Mouse (Mus musculus) left cerebral cortex, adult 11 months (tissue): ENCODE results near the gene Acads.
A peak's percentile ranks its signal among the peaks of the same experiment; 100 is the strongest.
"Not testable (repeated sequence)": the region's sequence is repeated elsewhere in the genome, so short reads cannot be mapped to it uniquely, and the experiment has no call there.

Experiments used
- DNase-seq: peaks from one replicate; pipeline ENCODE4 v3.0.0; 2022; ENCODE audit warnings: low spot score

Gene Acads

GRCm38 (mm10) chr5:115125211-115125871, 6.2 kb upstream of the Acads start:
- peak; percentile 79 for DNase-seq

DNA sequence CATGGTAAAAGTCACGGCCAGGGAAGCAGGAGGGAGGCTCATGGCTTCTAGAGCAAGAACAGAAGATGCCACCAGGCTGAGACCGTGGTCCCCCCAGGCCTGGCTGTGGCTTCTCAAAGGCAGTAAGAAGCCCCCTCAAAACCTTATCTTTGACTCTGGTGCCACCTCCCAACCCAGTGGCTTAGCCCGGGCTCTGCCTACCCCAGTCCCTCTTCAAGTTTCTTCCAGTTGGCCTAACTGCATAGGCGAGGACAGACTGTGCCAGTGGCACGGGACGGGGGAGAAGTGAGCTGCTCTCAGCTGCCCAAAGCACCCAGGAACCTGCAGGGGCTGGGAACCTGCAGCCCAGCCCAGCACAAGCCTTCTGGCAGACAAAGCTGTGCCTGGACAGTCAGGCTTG, 5.5 kb upstream of the Acads start:
- no peak for DNase-seq

- DNase-seq, result no peak
These were observed 1.8 kb upstream of the Acads start for GRCm38 (mm10) chr5:115120978-115121377.

DNA sequence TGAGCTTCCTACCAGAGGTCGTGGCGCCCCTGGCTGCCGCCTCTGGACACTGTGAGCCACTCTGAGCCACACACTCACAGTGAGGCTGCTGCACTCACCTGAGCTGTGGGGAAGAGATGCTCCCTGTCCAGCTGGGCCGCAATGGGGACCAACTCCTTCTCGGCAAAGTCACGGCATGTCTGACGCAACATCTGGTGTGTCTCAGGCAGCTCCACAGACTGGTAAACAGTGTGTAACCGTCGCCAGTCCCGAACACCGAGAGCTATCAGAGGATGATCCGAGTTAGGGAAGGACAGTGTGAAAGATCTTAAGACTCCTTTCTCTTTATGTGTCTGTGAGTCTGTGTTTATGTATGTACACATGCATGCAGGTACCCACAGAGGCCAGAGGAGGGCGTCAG, 1.7 kb downstream of the Acads start:
- DNase-seq, result no peak

GRCm38 (mm10) chr5:115116426-115116825, 2.7 kb downstream of the Acads start:
- DNase-seq, result no peak

DNA sequence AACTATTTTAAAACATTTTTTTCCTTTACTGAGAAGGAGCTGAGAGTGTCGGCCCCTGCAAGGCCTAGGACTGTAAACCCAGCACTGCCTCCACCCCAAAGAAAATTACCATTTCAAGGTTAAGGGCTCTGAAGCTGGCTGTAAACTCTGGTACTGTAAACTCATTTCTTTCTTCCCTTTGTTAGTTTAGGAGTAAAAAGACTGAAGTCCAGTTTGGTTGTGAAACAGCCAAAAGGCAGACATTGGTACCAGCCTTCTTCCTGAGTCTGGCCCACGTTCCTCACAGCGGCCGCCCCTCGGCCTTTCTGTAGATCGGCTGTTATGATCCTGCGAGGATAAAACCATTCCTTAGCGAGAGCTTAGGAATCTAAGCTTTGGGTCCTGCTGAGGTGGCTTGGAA, 4.6 kb downstream of the Acads start:
- DNase-seq, result no peak

- DNase-seq, result no peak
These were observed 5.9 kb downstream of the Acads start for GRCm38 (mm10) chr5:115113244-115113643.

- DNase-seq, result no peak
These were observed 8.0 kb downstream of the Acads start for GRCm38 (mm10) chr5:115111156-115111555.

- not testable (repeated sequence) for DNase-seq
These were observed 15.9 kb downstream of the Acads start for GRCm38 (mm10) chr5:115103253-115103652.

GRCm38 (mm10) chr5:115102231-115102630, 16.9 kb downstream of the Acads start:
- no peak for DNase-seq

DNA sequence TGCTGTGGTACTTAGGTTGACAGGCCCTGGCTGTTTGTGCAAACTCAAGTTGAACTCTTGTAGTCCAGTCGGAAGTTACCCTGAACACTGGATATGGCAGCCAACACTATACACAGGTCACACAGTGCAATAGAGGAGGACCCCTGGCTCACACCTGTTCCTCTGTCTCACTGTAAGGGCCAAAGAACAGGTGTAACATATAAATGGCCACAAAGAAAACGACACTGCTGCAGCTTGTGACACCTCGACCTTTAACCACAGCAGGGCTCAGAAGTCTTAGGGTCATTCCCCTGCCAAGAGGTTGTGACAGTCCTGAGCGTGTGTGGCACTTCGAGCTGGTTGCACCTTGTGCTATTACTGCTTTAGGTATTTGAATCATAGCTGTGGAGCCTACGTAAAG, 18.7 kb downstream of the Acads start:
- no peak for DNase-seq

- no peak for DNase-seq
These were observed 19.2 kb downstream of the Acads start for GRCm38 (mm10) chr5:115099991-115100390.

- no peak for DNase-seq
These were observed 19.6 kb downstream of the Acads start for GRCm38 (mm10) chr5:115099530-115099929.

- DNase-seq, result no peak
These were observed 21.0 kb downstream of the Acads start, which contains the start of gene Gm10401 for GRCm38 (mm10) chr5:115098195-115098594. TSS of gene Gm10401 (minus strand) at chr5:115098295.

GRCm38 (mm10) chr5:115091776-115092175, 27.4 kb downstream of the Acads start:
- DNase-seq, result no peak

DNA sequence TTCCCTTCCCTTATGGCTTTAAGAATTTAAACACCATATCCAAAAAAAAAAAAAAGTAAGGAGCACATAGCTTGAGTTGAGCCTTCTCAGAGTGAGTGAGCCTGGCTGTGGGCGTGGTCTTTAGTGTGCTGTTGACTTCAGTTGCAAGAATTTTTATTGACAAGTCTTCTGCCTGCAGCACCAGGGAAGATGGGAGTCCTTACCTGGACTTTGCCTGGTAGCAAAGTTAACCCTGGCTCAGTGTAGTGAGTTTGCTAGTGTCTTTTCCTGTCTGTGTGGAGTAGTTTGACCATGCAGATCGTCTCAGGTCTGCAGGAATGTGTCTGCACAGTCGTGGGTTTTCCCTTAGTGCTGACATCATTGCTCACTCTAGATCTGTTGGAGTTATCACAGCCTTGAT, 28.1 kb downstream of the Acads start:
- DNase-seq, result no peak

DNA sequence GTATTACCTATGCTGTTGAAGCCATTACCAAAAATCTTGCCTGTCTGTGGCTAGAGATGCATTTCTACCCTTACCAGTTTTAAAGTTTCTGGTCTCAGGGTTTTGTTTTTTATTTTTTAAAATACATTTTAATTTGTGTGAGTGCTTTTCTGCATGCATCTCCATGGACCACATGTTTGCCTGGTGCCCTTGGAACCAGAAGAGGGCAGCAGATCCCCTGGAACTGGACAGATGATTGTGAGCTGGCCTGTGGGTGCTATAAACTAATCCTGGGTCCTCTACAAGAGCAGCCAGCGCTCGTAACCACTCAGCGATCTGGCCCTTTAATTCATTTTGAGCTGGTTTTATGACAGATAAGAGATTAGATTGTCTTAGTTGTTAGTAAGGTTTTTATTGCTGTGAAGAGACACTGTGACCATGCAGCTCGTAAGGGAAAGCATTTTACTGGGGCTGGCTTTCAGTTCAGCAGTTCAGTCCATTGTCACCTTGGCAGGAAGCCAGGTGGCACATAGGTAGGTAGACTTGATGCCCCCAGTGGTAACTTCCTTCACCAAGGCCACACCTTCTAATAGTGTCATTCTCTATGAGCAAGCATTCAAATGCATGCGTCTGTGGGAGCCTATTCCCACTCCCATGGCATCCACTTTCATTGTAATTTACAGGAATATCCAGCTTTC, 29.4 kb downstream of the Acads start:
- no peak for DNase-seq

GRCm38 (mm10) chr5:115085675-115086074, 33.5 kb downstream of the Acads start:
- no peak for DNase-seq

DNA sequence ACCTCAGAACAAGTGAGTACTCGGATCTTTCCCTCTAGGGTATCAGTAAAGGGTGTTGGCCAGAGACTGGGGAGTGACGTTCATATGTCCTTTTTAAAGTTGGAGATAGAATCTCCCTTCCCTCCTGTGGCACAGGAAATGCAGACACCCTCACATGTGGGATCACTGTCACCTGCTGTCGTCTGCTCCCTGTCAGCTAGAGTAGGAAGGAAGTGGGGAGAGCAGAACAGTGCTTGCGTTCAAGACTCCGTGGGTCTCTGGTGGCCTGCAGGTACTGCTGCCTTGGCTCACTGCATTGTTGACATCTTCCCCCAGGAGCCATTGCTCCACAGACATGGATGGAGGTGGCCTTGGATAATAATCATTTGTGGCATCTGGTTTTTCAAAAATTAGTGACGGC, 35.7 kb downstream of the Acads start:
- no peak for DNase-seq

DNA sequence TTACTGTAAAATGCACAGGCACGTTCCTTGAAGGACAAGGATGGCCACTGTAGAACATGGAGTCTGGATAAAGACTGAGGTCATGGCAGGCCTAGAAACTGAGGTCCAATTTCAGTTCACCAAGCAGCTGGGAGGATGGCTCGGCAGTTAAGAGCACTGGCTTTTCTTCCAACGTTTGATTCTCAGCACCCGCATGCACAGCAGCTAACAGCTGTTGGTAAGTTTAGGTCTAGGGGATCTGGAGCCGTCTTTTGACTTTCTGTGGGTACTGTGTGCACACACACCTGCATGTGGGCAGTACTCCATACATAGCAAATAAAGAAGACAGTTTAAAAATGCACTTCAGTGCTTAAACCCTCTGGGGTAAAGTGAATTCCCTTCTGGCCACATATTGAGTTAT, 37.5 kb downstream of the Acads start:
- DNase-seq, result no peak

DNA sequence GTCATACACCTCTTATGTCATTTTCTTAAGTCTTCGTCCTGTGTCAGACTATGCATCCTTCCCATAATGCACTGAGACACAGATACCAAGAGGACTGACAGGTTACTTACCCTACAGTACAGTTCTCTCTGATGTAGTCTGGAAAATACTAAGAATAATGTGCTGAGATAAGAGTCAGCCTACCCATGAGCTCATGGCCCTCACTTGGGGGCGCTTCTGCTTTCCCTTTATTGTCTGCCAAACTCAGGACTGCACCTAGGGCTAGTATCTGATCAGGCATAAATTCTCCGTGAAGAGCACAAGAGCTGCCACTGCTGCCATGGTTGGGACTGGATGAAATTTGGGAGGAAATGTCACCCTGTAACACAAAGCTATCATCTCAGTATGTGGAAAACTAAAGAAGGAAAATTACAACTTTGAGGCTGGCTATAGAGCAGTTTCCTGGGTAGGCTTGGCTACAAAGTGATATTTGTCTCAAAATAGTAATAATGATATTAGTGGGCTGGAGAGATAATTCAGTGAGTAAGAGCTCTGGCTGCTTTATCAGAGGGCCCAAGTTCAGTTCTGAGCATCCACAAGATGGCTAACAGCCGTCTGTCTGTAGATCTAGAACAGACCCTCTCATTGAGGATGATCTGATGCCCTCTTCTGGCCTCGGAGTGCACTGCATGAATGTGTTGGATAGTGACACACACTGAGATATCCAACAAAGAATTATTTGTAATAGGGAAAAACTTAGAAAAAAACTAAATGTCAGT, 42.8 kb downstream of the Acads start:
- peak; percentile 38 for DNase-seq

GRCm38 (mm10) chr5:115074749-115075148, 44.4 kb downstream of the Acads start:
- no peak for DNase-seq

DNA sequence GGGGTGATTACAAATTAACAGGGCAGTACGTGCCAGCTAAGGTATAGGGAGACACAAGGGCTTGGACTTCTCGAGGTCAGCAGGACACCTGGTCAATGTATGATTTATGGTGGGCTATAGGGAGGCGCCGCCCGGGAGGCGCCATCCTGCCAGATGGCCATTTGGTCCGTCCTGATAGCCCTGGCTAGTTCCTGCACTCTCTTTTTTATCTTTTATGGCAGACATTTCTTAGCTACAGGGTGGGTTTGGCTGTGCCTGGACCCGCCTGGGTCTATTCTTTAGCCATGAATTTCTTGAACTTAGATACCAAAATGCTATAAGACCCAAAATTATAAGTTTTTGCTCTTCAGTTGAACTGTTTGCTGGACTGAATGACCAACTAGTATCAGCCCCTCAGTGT, 45.8 kb downstream of the Acads start:
- not testable (repeated sequence) for DNase-seq
